Mouse (Mus musculus) midbrain, postnatal 0 days (tissue): Measurements from ENCODE around the gene Olfr576. TPM values are rescaled to one million over a fixed set of nuclear protein-coding genes. Genes with fewer than 3 reads are reported as not detected.

Source experiments
- ATAC-seq: fragments of 200-750 bp; cut with Nextera tagmentation; 2 replicates; pipeline ENCODE4 v1.8.0; 2017; ENCODE audit warnings: moderate number of reproducible peaks, mild to moderate bottlenecking, moderate TSS enrichment, moderate library complexity; ENCODE audit not compliant: low FRiP score
- DNase-seq: peaks from one replicate; pipeline ENCODE4 v3.0.0-alpha.2; 2015; ENCODE audit warnings: low spot score
- H3K27ac ChIP-seq: fragments of 300-500 bp; sonication (generic); 2 replicates; pipeline ENCODE4 v1.5.1; 2014; ENCODE audit warnings: low read depth, mild to moderate bottlenecking, low read length, mixed read lengths
- H3K27me3 ChIP-seq: fragments of 300-500 bp; sonication (generic); 2 replicates; pipeline ENCODE4 v1.6.1; 2014; ENCODE audit warnings: low read length, control low read depth, mixed read lengths; ENCODE audit not compliant: insufficient read depth
- H3K36me3 ChIP-seq: fragments of 300-500 bp; sonication (generic); 2 replicates; pipeline ENCODE4 v1.6.1; 2014; ENCODE audit warnings: low read length, control low read depth, mixed read lengths; ENCODE audit not compliant: insufficient read depth
- H3K4me1 ChIP-seq: fragments of 300-500 bp; sonication (generic); 2 replicates; pipeline ENCODE4 v1.6.1; 2014; ENCODE audit warnings: mild to moderate bottlenecking, control low read depth, antibody characterized with exemption, low read length, mixed read lengths; ENCODE audit not compliant: insufficient read depth
- H3K4me2 ChIP-seq: fragments of 300-500 bp; sonication (generic); 2 replicates; pipeline ENCODE4 v1.6.1; 2014; ENCODE audit warnings: low read depth, mild to moderate bottlenecking, low read length, mixed read lengths; ENCODE audit not compliant: poor library complexity, severe bottlenecking
- H3K4me3 ChIP-seq: fragments of 300-500 bp; sonication (generic); 2 replicates; pipeline ENCODE4 v1.5.1; 2014; ENCODE audit warnings: low read depth, mild to moderate bottlenecking, low read length, moderate library complexity
- H3K9ac ChIP-seq: fragments of 300-500 bp; sonication (generic); replicated peaks from 2 replicates; pipeline ENCODE4 v1.6.1; 2014; ENCODE audit warnings: mild to moderate bottlenecking, low read length, moderate library complexity, mixed read lengths; ENCODE audit not compliant: poor library complexity, severe bottlenecking
- H3K9me3 ChIP-seq: fragments of 300-500 bp; sonication (generic); 2 replicates; pipeline ENCODE4 v1.6.1; 2016; ENCODE audit warnings: low read length, control low read depth
- CTCF ChIP-seq: IDR thresholded peaks from 2 replicates; pipeline ENCODE4 v1.5.1; 2016; ENCODE audit warnings: antibody characterized with exemption, mild to moderate bottlenecking
- whole genome bisulfite sequencing: fragments of 180-500 bp; shearing (Covaris S2); extraction: QIAGEN DNeasy Blood & Tissue Kit; methylation state at CpG from one replicate; pipeline ENCODE4 v1.1.7; 2014; 5-methylcytosine and 5-hydroxymethylcytosine counted together
- polyA plus RNA-seq: library from polyadenylated mRNA; unstranded; fragments of >200 nt; fragmentation: Nextera tagmentation; extraction: Ambion mirVana; gene quantifications from 2 replicates; pipeline ENCODE4 v1.2.1, GENCODE M21; 2015
- total RNA-seq: library from RNA; depleted of rRNA; stranded (reverse); fragments of >200 nt; gene quantifications from 2 replicates; pipeline ENCODE4 v1.2.3, GENCODE M21; 2014; rRNA removed

Gene Olfr576
- total RNA-seq (not detected in 2 replicates), polyA plus RNA-seq (not detected in 2 replicates)

GRCm38 (mm10) chr7:102962360-102962759 lies at the start of gene Olfr576:
Gene Olfr576 (plus strand): TSS chr7:102962660.
- no peak for DNase-seq
- no peak within 1 kb of the TSS for H3K9ac ChIP-seq
- H3K4me2 ChIP-seq: no peak within 1 kb of the TSS
- no peaks in the 10 kb centered on the region for H3K4me1 ChIP-seq
- H3K9me3 ChIP-seq: no peaks in the 10 kb centered on the region
- TF ChIP-seq CTCF: no peak
- no peak within 1 kb of the TSS for H3K27ac ChIP-seq
- ATAC-seq: no peak
- no peaks in the 10 kb centered on the region for H3K27me3 ChIP-seq
- no peak within 1 kb of the TSS for H3K4me3 ChIP-seq
- 63% methylated on average over 2 of the region's 2 CpGs for WGBS
- no peaks in the 10 kb centered on the region for H3K36me3 ChIP-seq

- H3K4me1 ChIP-seq: no peaks in the 10 kb centered on the region
- ATAC-seq: no peak
- H3K4me2 ChIP-seq: no peak overlapping the region
- TF ChIP-seq CTCF: no peak
- no peak overlapping the region for H3K9ac ChIP-seq
- no peak overlapping the region for H3K27ac ChIP-seq
- WGBS: 51% methylated on average over 1 of the region's 1 CpGs
- no peak overlapping the region for H3K4me3 ChIP-seq
- no peaks in the 10 kb centered on the region for H3K27me3 ChIP-seq
- no peak for DNase-seq
- no peaks in the 10 kb centered on the region for H3K36me3 ChIP-seq
- no peaks in the 10 kb centered on the region for H3K9me3 ChIP-seq
Measured at GRCm38 (mm10) chr7:102915261-102915660, 47.2 kb upstream of the Olfr576 start.

- ATAC-seq (no peak), DNase-seq (no peak)
- TF ChIP-seq CTCF: no peak
- H3K36me3 ChIP-seq: no peaks in the 10 kb centered on the region
- H3K4me3 ChIP-seq: no peak overlapping the region
- no peaks in the 10 kb centered on the region for H3K9me3 ChIP-seq
- no peak overlapping the region for H3K4me2 ChIP-seq
- H3K4me1 ChIP-seq: no peaks in the 10 kb centered on the region
- no peaks in the 10 kb centered on the region for H3K27me3 ChIP-seq
- WGBS: 79% methylated on average over 5 of the region's 5 CpGs
- H3K9ac ChIP-seq: no peak overlapping the region
- no peak overlapping the region for H3K27ac ChIP-seq
Measured at GRCm38 (mm10) chr7:102916405-102916804, 46.1 kb upstream of the Olfr576 start.

- no peak for TF ChIP-seq CTCF
- DNase-seq (no peak), ATAC-seq (no peak)
- Histone ChIP-seq H3K9ac (no peak within 1 kb of the TSS), H3K4me1 (no peaks in the 10 kb centered on the region), H3K27ac (no peak within 1 kb of the TSS), H3K36me3 (no peaks in the 10 kb centered on the region), H3K4me2 (no peak within 1 kb of the TSS), H3K4me3 (no peak within 1 kb of the TSS), H3K27me3 (no peaks in the 10 kb centered on the region), H3K9me3 (no peaks in the 10 kb centered on the region)
- WGBS: 59% methylated on average over 4 of the region's 4 CpGs
Measured at GRCm38 (mm10) chr7:102917032-102917875, 45.2 kb upstream of the Olfr576 start, which contains the start of gene Olfr571. Gene Olfr571 (minus strand): TSS chr7:102917536.

GRCm38 (mm10) chr7:102919632-102920031 lies 42.8 kb upstream of the Olfr576 start:
- H3K9me3 ChIP-seq: no peaks in the 10 kb centered on the region

GRCm38 (mm10) chr7:102924109-102924508 lies 38.4 kb upstream of the Olfr576 start, which contains the start of gene Olfr572:
Gene Olfr572 (plus strand): TSS chr7:102924409.
- no peak within 1 kb of the TSS for H3K4me3 ChIP-seq
- no peak within 1 kb of the TSS for H3K9ac ChIP-seq
- H3K27ac ChIP-seq: no peak within 1 kb of the TSS
- no peak within 1 kb of the TSS for H3K4me2 ChIP-seq
- no peaks in the 10 kb centered on the region for H3K4me1 ChIP-seq
- H3K9me3 ChIP-seq: no peaks in the 10 kb centered on the region
- ATAC-seq (no peak), DNase-seq (no peak)
- no peaks in the 10 kb centered on the region for H3K27me3 ChIP-seq
- 63% methylated on average over 1 of the region's 1 CpGs for WGBS
- TF ChIP-seq CTCF: no peak
- no peaks in the 10 kb centered on the region for H3K36me3 ChIP-seq

More at GRCm38 (mm10) chr7:102919632-102920031, 42.8 kb upstream of the Olfr576 start:
- no peaks in the 10 kb centered on the region for H3K4me1 ChIP-seq
- H3K27me3 ChIP-seq: no peaks in the 10 kb centered on the region
- ATAC-seq (no peak), DNase-seq (peak; percentile 76)
- no peaks in the 10 kb centered on the region for H3K36me3 ChIP-seq
- H3K9ac ChIP-seq: no peak overlapping the region
- H3K4me2 ChIP-seq: no peak overlapping the region
- peak; percentile 82 for TF ChIP-seq CTCF
- WGBS: 13% methylated on average over 1 of the region's 1 CpGs
- no peak overlapping the region for H3K4me3 ChIP-seq
- no peak overlapping the region for H3K27ac ChIP-seq
